Mouse (Mus musculus) brain, embryonic 14.5 days (tissue): Measurements from ENCODE around the gene Gon4l.
"Not testable (repeated sequence)": the region's sequence is repeated elsewhere in the genome, so short reads cannot be mapped to it uniquely, and the experiment has no call there.

ENCODE experiments used
- CTCF ChIP-seq: fragments of 200-500 bp; IDR thresholded peaks from 2 replicates; pipeline ENCODE4 v1.5.1; 2012; ENCODE audit warnings: inconsistent platforms, mild to moderate bottlenecking, moderate library complexity, borderline replicate concordance; ENCODE audit not compliant: insufficient read depth, insufficient read length; ENCODE audit errors: extremely low read depth
- POLR2A ChIP-seq: fragments of 200-500 bp; IDR thresholded peaks from 2 replicates; pipeline ENCODE4 v1.6.1; 2012; ENCODE audit warnings: mild to moderate bottlenecking, inconsistent platforms, borderline replicate concordance; ENCODE audit not compliant: poor library complexity, insufficient read depth, insufficient read length, severe bottlenecking; ENCODE audit errors: extremely low read depth

DNA sequence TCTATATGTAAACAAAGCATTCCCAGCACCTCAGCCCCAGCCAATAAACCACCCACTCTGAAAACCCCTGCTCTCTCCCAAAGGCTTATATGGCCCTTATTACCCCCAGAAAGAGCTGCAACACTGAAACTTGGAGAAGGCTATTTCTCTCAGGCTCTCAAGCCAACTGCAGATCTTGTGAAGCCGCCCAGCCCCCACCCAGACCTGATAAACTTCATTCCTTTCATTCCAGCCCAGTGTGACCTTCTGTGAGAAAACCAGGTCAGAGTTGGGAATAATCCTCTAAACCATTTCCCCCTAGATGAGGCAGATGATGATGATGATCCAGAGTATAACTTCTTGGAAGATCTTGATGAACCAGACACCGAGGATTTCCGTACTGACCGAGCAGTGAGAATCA, 33.4 kb downstream of the Gon4l start:
- not testable (repeated sequence) for TF ChIP-seq CTCF, POLR2A
